ENCODE assay signal across 10 mouse cellular contexts in genomic region chr1:74042711-74043467, GRCm38 (mm10).
DNase-seq lines count a peak whose midpoint lies in the region; ATAC-seq and TF ChIP-seq lines count a peak whose summit lies in the region.
"Had no signal": no experiment of that assay in that cellular context is flagged by ENCODE, and none has a peak within 500 bp of the region (broad histone marks: within the 10 kb centered on the region; RNA-seq: fewer than 3 reads in every experiment).

No protein-coding gene starts in this region.

- TF ChIP-seq POLR2A in limb, embryonic 14.5 days (IDR thresholded peaks at IDR 0.05; ENCODE audit: borderline replicate concordance, extremely low read depth, insufficient read depth, insufficient read length) = no peak

- H3K4me3 ChIP-seq in hindbrain, embryonic 10.5 days = no peak overlapping the region
- H3K4me3 ChIP-seq in hindbrain, embryonic 14.5 days (replicated peaks; ENCODE audit: low read length) = no peak overlapping the region
- no peak overlapping the region for H3K4me3 ChIP-seq in forebrain, embryonic 16.5 days (replicated peaks; ENCODE audit: low read length)
- no peak overlapping the region for H3K4me3 ChIP-seq in limb, embryonic 14.5 days (replicated peaks; ENCODE audit: low read length)

- H3K36me3 ChIP-seq in hindbrain, embryonic 10.5 days = peaks cover 3% of the 10 kb centered on the region; the same call in 1 of the 2 replicates
- H3K36me3 ChIP-seq in hindbrain, embryonic 14.5 days (replicated peaks; ENCODE audit: control insufficient read depth, insufficient read depth) = no peaks in the 10 kb centered on the region
- H3K36me3 ChIP-seq in forebrain, embryonic 16.5 days (ENCODE audit: control insufficient read depth, insufficient read depth) = no peaks in the 10 kb centered on the region
- H3K36me3 ChIP-seq in limb, embryonic 14.5 days (ENCODE audit: control insufficient read depth, insufficient read depth, low read length) = no peaks in the 10 kb centered on the region
- H3K36me3 ChIP-seq: G1E had no signal

- no peaks in the 10 kb centered on the region for H3K9me3 ChIP-seq in hindbrain, embryonic 10.5 days
- H3K9me3 ChIP-seq in hindbrain, embryonic 14.5 days (ENCODE audit: control insufficient read depth, low read length) = no peaks in the 10 kb centered on the region
- no peaks in the 10 kb centered on the region for H3K9me3 ChIP-seq in forebrain, embryonic 16.5 days (ENCODE audit: control insufficient read depth, low read length)
- no peaks in the 10 kb centered on the region for H3K9me3 ChIP-seq in limb, embryonic 14.5 days (ENCODE audit: control insufficient read depth, low read length)
- H3K9me3 ChIP-seq: G1E had no signal

- in situ Hi-C loops in Patski (cut with MboI; ENCODE audit: low pct_unique_long_range_greater_than_20kb) = loop anchor here (25.0 kb wide), 1 partner anchor 1206 kb away; no protein-coding TSS in a partner anchor

- DNase-seq in hindbrain, embryonic 10.5 days (ENCODE audit: low spot score) = no peak
- DNase-seq in hindbrain, embryonic 14.5 days (ENCODE audit: low spot score) = no peak
- DNase-seq in Patski (ENCODE audit: low read depth, low spot score) = no peak
- no peak for DNase-seq in limb, embryonic 14.5 days (ENCODE audit: low spot score)
- DNase-seq in adrenal gland, postnatal 14 days = no peak
- no peak for DNase-seq in urinary bladder, postnatal 14 days (ENCODE audit: low spot score)
- DNase-seq: cerebellum, adult 11-12 months had no signal

- CTCF ChIA-PET in Patski (lab: Charles Lee) = interaction anchor here (0.9 to 2.2 kb wide), 4 partner anchors 9 to 40 kb away, joined by 3 to 7 read pairs (median 3); no protein-coding TSS in a partner anchor

- H3K27me3 ChIP-seq in hindbrain, embryonic 10.5 days (ENCODE audit: insufficient read depth, poor library complexity, severe bottlenecking) = peaks cover 14% of the 10 kb centered on the region
- no peaks in the 10 kb centered on the region for H3K27me3 ChIP-seq in hindbrain, embryonic 14.5 days (ENCODE audit: control insufficient read depth, insufficient read depth, low read length)
- H3K27me3 ChIP-seq in Patski = no peaks in the 10 kb centered on the region
- H3K27me3 ChIP-seq in forebrain, embryonic 16.5 days (replicated peaks; ENCODE audit: control insufficient read depth, insufficient read depth, low read length) = no peaks in the 10 kb centered on the region
- H3K27me3 ChIP-seq in limb, embryonic 14.5 days (ENCODE audit: control insufficient read depth, insufficient read depth, low read length) = no peaks in the 10 kb centered on the region

- H3K9ac ChIP-seq in hindbrain, embryonic 14.5 days = no peak overlapping the region
- H3K9ac ChIP-seq in forebrain, embryonic 16.5 days (replicated peaks; ENCODE audit: low read depth, low read length) = no peak overlapping the region
- H3K9ac ChIP-seq in limb, embryonic 14.5 days (ENCODE audit: low read depth, low read length, severe bottlenecking) = no peak overlapping the region; the same call in 1 of the 2 replicates

- peak overlapping the region; percentile 50 for H3K27ac ChIP-seq in hindbrain, embryonic 10.5 days
- no peak overlapping the region for H3K27ac ChIP-seq in hindbrain, embryonic 14.5 days
- H3K27ac ChIP-seq in forebrain, embryonic 16.5 days (ENCODE audit: low read length) = no peak overlapping the region
- 0 out of 2 replicates have a peak overlapping the region, but pooled peaks have one; percentile 48 for H3K27ac ChIP-seq in limb, embryonic 14.5 days (replicated peaks; ENCODE audit: low read depth, low read length)

- ATAC-seq in hindbrain, embryonic 14.5 days (ENCODE audit: low FRiP score) = no peak; the same call in 1 of the 2 replicates
- ATAC-seq in Patski = peak; percentile 2
- ATAC-seq in forebrain, embryonic 16.5 days = peak; percentile 53
- no peak for ATAC-seq in limb, embryonic 14.5 days (ENCODE audit: low FRiP score, low read depth)
- ATAC-seq in granulocyte monocyte progenitor cell, adult 5-6 weeks (replicated peaks; ENCODE audit: poor library complexity, severe bottlenecking) = no peak

- no peak overlapping the region for H3K4me2 ChIP-seq in hindbrain, embryonic 14.5 days (replicated peaks)
- no peak overlapping the region for H3K4me2 ChIP-seq in forebrain, embryonic 16.5 days (ENCODE audit: low read length)
- no peak overlapping the region for H3K4me2 ChIP-seq in limb, embryonic 14.5 days (replicated peaks; ENCODE audit: low read depth, low read length, severe bottlenecking)

- POLR2A ChIA-PET in Patski (lab: Charles Lee) = interaction anchor here (1.7 to 1.8 kb wide), 3 partner anchors 14 to 46 kb away, joined by 4 read pairs; no protein-coding TSS in a partner anchor

- H3K4me1 ChIP-seq in hindbrain, embryonic 10.5 days (replicated peaks) = peaks cover 47% of the 10 kb centered on the region
- peaks cover 17% of the 10 kb centered on the region for H3K4me1 ChIP-seq in hindbrain, embryonic 14.5 days (replicated peaks; ENCODE audit: control insufficient read depth, insufficient read depth, low read length)
- peaks cover 14% of the 10 kb centered on the region for H3K4me1 ChIP-seq in forebrain, embryonic 16.5 days (replicated peaks; ENCODE audit: control insufficient read depth, insufficient read depth, low read length)
- H3K4me1 ChIP-seq in limb, embryonic 14.5 days (ENCODE audit: control insufficient read depth, insufficient read depth, low read length) = peaks cover 45% of the 10 kb centered on the region

- 65% methylated on average over 3 of the region's 3 CpGs for WGBS in hindbrain, embryonic 10.5 days
- WGBS in hindbrain, embryonic 14.5 days = 66% methylated on average over 3 of the region's 3 CpGs
- WGBS in forebrain, embryonic 16.5 days = 63% methylated on average over 3 of the region's 3 CpGs
- WGBS in limb, embryonic 14.5 days = 47% methylated on average over 3 of the region's 3 CpGs

- no peak for TF ChIP-seq CTCF in Patski (IDR thresholded peaks at IDR 0.05)

Comparison
In these comparisons a context has a peak if more than half of its experiments do, and no peak if none do; other contexts are left out.
1. H3K27ac ChIP-seq: peak in hindbrain, embryonic 10.5 days (single experiment) and limb, embryonic 14.5 days (single experiment); none in hindbrain, embryonic 14.5 days (single experiment) and forebrain, embryonic 16.5 days (single experiment).
2. ATAC-seq: peak in Patski (single experiment) and forebrain, embryonic 16.5 days (single experiment); none in hindbrain, embryonic 14.5 days (single experiment), limb, embryonic 14.5 days (single experiment) and granulocyte monocyte progenitor cell, adult 5-6 weeks (single experiment).